Mouse (Mus musculus): ENCODE data around the gene Hmx2.

Gene Hmx2

DNA sequence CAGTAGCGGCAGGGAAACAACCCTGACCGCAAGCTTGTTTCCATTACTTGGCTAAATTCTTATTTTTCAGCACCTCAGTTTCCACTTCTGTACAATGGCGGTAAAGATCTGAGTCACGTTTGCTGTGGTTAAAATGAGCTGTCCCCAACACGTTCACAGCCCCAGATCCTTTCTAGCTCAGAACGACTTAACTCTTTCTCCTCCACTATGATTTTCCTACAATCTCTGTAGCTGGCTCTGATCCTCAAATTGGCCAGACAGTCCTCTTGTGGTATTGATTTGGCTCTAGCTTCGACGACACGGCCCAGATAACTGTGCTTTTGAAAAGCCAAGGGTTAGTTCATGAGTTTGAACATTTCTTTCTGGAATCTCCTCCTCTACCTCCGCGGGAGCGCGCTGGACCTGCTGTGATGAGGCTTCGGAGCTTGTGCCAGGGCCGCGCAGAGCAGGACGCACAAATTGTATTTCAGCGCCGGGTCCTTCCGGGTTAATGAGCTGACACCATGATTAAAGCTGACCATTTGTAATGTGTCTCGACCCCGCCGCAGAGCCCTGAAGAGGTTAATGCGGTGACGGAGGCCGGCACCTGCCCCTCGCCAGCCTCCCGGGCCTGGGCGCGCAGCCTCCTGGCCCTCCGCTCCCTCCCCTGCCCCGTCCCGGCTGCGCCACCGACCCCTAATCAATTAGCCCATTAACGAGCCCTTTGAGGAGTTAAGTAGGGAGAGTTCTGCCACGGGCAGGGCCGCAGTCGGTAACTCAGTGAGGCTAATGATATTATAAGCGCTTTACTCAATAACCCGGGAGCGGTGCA is 3.6 kb downstream of the Hmx2 start:
- DNase-seq (ENCODE audit: low read depth, low spot score), result no peak
- Histone ChIP-seq H3K36me3 (ENCODE audit: control insufficient read depth, insufficient read depth, low read length, poor library complexity, severe bottlenecking) (no peaks in the 10 kb centered on the region), H3K27me3 (ENCODE audit: control insufficient read depth, insufficient read depth, low read length, poor library complexity, severe bottlenecking) (peaks cover 3% of the 10 kb centered on the region; the same call in 1 of the 2 replicates)

DNA sequence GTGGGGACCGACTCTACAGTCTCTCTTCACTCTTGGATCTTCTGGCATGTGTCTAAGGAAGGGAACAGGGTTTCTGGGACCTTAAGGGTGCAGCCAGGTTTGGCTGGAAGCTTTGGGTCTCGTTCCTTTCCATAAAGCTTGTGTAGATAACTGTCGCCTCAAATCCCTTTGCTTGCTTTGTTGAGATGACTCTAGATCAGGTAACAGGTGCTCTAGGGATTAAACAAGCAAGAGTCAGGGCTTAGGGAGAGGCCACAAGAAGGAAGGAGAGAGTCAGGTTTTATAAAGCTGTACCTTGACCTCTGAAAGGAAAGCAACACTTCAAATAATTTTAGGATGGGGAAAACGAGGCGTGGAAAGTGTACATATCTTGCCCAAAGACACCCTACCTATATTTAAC is 4.2 kb downstream of the Hmx2 start:
- no peaks in the 10 kb centered on the region for H3K36me3 ChIP-seq (ENCODE audit: control insufficient read depth, insufficient read depth, low read length, poor library complexity, severe bottlenecking)
- peaks cover 3% of the 10 kb centered on the region; the same call in 1 of the 2 replicates for H3K27me3 ChIP-seq (ENCODE audit: control insufficient read depth, insufficient read depth, low read length, poor library complexity, severe bottlenecking)
- DNase-seq (ENCODE audit: low read depth, low spot score), result no peak

DNA sequence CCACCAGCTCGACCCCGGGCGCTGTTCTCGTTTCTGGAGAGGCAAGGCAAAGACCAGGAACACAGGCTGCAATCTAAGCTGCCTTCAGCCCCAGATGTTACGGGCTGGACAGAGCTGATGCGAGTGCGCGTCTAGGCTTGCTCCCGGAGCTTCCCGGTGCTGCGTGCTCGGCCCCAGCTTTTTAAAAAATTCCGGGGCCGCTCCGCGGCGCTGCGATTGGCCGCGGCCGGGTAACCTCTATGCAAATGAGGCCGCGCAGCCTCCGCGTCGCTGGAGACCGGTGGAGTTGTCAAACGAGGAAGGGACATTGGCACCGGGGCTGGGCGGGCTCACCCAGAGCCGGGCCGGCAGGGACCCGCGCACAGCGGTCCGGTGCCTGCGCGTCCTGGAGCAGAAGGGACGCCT is 5.2 kb downstream of the Hmx2 start:
- peaks cover 3% of the 10 kb centered on the region; the same call in 1 of the 2 replicates for H3K27me3 ChIP-seq (ENCODE audit: control insufficient read depth, insufficient read depth, low read length, poor library complexity, severe bottlenecking)
- peak; percentile 66 for DNase-seq (ENCODE audit: low read depth, low spot score)
- no peaks in the 10 kb centered on the region for H3K36me3 ChIP-seq (ENCODE audit: control insufficient read depth, insufficient read depth, low read length, poor library complexity, severe bottlenecking)

DNA sequence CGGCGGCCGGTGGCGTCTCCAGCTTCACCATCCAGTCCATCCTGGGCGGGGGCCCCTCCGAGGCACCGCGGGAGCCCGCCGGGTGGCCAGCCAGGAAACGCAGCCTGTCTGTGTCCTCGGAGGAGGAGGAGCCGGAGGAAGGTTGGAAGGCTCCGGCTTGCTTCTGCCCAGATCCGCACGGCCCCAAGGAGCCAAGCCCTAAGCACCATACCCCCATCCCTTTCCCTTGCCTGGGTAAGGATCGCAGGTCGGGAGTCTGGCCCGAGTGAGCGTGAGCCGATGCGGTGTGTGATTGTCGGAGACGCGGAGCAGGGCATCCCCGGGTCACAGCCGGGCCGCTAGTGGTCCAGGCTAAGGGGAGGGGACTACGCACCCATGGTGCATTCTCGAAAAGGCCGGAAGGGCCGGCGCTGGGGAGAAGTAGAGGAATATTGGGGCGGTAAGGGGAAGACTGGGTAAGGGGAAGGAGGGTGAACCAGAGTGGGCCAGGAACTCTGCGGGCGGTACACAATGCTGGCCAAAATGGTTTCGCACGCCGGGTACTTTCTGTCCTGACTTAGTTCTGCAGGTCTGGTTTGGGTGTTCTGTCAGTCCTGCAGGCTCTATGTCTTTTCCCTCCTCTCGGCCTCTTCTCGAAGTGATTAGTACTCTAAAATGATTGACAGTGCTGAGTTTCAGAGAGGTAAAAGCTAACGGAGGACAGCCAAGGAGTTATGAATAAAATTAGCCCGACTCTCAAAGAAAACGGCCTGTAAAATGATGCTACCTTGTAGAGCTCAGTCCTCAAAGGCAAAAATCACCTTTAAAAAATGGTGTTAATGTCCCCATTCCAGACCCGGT is 6.0 kb downstream of the Hmx2 start:
- Histone ChIP-seq H3K27me3 (ENCODE audit: control insufficient read depth, insufficient read depth, low read length, poor library complexity, severe bottlenecking) (peaks cover 3% of the 10 kb centered on the region; the same call in 1 of the 2 replicates), H3K36me3 (ENCODE audit: control insufficient read depth, insufficient read depth, low read length, poor library complexity, severe bottlenecking) (no peaks in the 10 kb centered on the region)
- DNase-seq (ENCODE audit: low read depth, low spot score), result peak; percentile 33

DNA sequence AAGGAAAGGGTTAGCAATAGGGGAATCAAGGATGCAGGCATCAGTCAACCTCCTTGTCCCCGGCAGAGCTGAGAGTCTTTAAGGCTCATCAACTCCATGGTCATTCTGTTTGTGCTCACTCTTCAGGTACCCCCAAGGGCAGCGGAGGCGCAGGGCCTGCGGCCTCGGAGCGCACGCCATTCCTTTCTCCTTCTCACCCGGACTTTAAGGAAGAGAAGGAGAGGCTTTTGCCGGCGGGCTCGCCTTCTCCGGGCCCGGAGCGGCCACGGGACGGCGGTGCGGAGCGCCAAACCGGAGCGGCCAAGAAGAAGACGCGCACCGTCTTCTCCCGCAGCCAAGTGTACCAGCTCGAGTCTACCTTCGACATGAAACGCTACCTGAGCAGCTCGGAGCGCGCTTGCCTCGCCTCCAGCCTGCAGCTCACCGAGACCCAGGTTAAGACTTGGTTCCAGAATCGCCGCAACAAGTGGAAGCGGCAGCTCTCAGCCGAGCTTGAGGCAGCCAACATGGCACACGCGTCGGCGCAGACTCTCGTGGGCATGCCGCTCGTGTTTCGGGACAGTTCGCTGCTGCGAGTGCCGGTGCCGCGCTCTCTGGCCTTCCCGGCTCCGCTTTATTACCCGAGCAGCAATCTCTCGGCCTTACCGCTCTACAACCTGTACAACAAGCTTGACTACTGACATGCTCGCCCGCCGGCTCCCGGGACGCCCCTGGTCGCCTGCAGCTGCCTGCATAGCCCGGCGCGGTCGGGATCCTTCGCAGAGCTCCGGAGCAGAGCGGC is 6.9 kb downstream of the Hmx2 start:
- peak; percentile 57 for DNase-seq (ENCODE audit: low read depth, low spot score)
- H3K36me3 ChIP-seq (ENCODE audit: control insufficient read depth, insufficient read depth, low read length, poor library complexity, severe bottlenecking), result no peaks in the 10 kb centered on the region

DNA sequence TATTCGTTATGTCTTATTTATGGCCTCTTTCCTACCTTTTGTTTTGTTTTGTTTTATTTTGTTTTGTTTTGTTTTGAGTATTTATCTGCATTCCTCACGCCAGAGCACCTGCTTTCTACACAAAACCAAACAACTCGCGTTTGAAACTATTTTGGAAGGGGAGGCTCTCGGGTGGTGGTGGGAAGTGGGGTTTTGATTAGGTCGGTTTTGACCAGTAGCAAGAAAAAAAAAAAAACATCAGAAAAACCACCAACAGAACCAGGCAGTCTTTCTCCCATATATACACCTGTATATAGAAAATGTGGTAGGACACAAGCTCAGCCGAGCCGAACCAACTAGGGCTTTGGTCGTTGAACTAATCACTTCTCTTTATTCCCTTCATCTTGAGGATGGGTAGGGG is 7.5 kb downstream of the Hmx2 start:
- peak; percentile 36 for DNase-seq (ENCODE audit: low read depth, low spot score)
- H3K27me3 ChIP-seq (ENCODE audit: control insufficient read depth, insufficient read depth, low read length, poor library complexity, severe bottlenecking), result peaks cover 3% of the 10 kb centered on the region; the same call in 1 of the 2 replicates
- no peaks in the 10 kb centered on the region for H3K36me3 ChIP-seq (ENCODE audit: control insufficient read depth, insufficient read depth, low read length, poor library complexity, severe bottlenecking)

More for the DNA sequence above, 6.9 kb downstream of the Hmx2 start:
- H3K27me3 ChIP-seq (ENCODE audit: control insufficient read depth, insufficient read depth, low read length, poor library complexity, severe bottlenecking), result peaks cover 3% of the 10 kb centered on the region; the same call in 1 of the 2 replicates

DNA sequence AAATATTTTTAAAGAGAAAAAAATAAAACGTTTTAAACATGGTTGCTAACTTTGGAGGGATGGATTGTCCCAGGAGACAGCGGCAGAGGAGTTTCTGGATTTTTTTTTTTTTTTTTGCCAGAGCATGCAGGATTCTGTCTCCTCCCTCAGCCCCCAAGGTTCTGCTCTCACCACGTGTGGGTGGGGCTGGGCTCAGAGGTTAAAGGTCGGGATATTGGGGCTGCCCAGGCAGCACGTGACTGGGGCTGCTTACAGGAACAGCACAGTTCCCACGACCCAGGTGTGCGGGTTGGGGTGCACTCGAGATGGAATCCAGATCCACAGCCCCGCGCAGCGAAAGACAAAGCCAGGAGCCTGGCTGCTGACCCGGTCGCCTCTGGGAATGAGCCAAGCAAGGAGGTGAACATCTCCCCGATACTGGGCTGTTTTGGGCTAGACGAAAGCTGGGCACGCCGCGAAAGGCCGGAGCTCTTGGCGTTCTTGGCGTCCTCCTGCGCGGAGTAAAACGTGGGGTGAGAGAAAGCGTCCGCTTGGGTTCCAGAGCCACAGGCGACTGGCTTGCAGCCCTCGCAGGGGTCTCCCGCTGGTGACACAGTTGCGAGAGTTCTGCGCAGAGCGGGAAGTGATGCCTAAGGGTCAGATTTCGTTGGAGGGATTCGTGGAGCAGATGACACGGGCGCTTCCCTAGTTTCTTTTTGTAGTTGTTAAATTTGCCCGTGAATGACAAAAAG is 8.1 kb downstream of the Hmx2 start:
- Histone ChIP-seq H3K36me3 (ENCODE audit: control insufficient read depth, insufficient read depth, low read length, poor library complexity, severe bottlenecking) (no peaks in the 10 kb centered on the region), H3K27me3 (ENCODE audit: control insufficient read depth, insufficient read depth, low read length, poor library complexity, severe bottlenecking) (peaks cover 3% of the 10 kb centered on the region; the same call in 1 of the 2 replicates)
- peak; percentile 36 for DNase-seq (ENCODE audit: low read depth, low spot score)

DNA sequence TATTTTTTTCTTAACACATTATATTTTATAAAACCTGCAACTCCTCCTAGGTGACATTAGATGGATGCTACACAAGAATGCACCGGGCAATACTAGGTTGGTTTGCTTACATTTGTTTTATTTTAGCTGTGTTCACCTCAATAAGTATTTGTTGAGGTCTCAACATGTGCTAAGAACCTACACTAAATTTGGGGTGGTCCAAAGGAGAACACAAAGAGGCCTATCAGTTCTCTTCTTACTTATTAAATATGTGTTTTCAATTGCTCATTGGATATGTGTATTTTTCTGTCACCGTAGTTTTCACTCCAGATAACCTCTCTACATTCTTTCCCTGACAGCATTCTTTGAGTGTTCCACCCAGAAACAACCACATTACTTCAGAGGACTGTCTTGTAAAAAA is 9.2 kb downstream of the Hmx2 start:
- Histone ChIP-seq H3K36me3 (ENCODE audit: control insufficient read depth, insufficient read depth, low read length, poor library complexity, severe bottlenecking) (no peaks in the 10 kb centered on the region; the same call in 1 of the 2 replicates), H3K27me3 (ENCODE audit: control insufficient read depth, insufficient read depth, low read length, poor library complexity, severe bottlenecking) (peaks cover 3% of the 10 kb centered on the region; the same call in 1 of the 2 replicates)
- no peak for DNase-seq (ENCODE audit: low read depth, low spot score)

DNA sequence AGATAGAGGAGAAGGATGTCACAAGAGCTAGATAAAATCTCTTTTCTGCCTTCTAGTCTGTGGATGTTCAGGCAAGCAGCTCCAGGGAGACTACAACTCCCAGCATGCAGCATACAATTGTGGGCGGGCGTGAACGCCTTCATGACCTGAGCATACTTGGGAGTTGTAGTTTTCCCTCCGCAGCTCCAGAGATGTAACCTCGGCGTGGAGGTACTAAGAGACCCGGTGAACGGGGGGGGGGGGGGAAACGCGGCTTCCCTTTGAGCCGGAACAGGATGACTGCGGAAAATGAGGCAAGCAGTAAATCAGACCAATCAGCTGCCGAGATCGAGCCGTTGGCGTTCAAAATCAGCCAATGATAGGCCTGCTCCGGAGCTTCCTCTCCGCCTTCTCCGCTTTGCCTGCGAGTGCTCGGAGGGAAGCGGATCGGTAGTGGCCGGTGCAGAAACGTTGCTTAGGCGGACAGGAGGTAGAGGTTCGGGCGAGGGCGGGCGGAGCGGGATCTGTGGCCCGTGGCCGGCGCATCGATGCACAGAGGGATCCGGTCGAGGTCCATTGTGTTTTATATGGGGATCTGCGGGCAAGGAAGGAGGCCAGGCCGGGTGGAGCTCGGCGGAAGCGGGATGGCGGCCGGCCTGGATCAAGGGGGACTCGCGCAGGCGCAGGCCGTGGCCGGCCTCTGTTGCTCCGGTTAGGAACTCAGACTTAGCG is 11.6 kb downstream of the Hmx2 start, which contains the start of gene Bub3:
Gene Bub3, plus strand, starts transcription at position 237 of the 711 bp plus-strand sequence.
- peak; percentile 97 for DNase-seq (ENCODE audit: low read depth, low spot score)
- Histone ChIP-seq H3K27me3 (ENCODE audit: control insufficient read depth, insufficient read depth, low read length, poor library complexity, severe bottlenecking) (peaks cover 2% of the 10 kb centered on the region; the same call in 1 of the 2 replicates), H3K36me3 (ENCODE audit: control insufficient read depth, insufficient read depth, low read length, poor library complexity, severe bottlenecking) (peaks cover 5% of the 10 kb centered on the region; the same call in 1 of the 2 replicates)

DNA sequence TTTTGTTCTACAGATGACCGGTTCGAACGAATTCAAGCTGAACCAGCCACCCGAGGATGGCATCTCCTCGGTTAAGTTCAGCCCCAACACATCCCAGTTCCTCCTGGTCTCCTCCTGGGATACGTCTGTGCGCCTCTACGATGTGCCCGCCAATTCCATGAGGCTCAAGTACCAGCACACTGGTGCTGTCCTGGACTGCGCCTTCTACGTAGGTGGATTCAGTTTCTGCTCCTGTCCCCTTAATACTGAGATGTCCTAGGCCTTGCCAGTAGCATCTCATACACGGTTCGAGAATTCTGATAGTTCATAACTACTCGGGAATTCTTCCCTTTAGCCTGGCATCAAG is 12.1 kb downstream of the Hmx2 start:
- peaks cover 5% of the 10 kb centered on the region; the same call in 1 of the 2 replicates for H3K36me3 ChIP-seq (ENCODE audit: control insufficient read depth, insufficient read depth, low read length, poor library complexity, severe bottlenecking)
- no peak for DNase-seq (ENCODE audit: low read depth, low spot score)
- no peaks in the 10 kb centered on the region for H3K27me3 ChIP-seq (ENCODE audit: control insufficient read depth, insufficient read depth, low read length, poor library complexity, severe bottlenecking)

DNA sequence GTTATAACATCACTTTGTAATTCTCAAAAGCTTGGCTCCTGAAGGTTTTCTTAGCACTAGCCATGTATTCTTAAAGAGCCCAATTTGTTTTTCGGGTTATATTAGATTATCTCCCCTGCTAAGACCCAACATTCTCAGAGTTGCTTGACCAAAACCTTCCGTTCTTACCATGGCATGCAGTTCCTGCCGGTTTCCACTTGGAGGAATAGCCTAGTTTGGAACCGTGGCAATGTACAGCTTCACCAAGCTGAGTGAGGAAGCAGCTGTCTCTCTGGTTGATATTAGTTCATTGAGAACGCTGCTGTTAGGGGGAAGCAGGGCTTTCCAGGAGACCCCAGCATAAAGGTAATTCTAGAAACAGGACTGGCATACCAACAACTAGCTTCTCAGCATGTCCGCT is 26.7 kb downstream of the Hmx2 start:
- DNase-seq (ENCODE audit: low read depth, low spot score), result no peak
- Histone ChIP-seq H3K27me3 (ENCODE audit: control insufficient read depth, insufficient read depth, low read length, poor library complexity, severe bottlenecking) (no peaks in the 10 kb centered on the region), H3K36me3 (ENCODE audit: control insufficient read depth, insufficient read depth, low read length, poor library complexity, severe bottlenecking) (peaks cover 13% of the 10 kb centered on the region)

DNA sequence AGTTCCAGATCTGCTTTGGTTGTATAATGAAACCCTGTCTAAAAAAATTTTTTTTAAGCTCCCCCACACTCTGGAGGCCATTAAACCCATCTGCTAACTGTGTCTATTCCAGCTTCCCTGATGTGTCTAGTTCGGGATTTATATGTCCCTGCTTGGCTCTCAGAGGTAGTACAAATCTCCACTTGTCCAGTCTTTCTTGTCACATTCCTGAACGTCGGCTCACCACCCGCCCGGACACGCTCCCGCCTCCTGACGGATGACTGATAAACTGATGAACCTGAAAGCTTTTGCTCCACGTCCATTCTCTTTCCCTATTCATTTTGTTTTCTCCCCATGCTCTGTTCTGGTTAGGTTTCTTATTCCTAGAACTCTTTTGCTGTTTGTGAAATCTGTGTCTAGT is 33.6 kb downstream of the Hmx2 start:
- no peaks in the 10 kb centered on the region for H3K27me3 ChIP-seq (ENCODE audit: control insufficient read depth, insufficient read depth, low read length, poor library complexity, severe bottlenecking)
- DNase-seq (ENCODE audit: low read depth, low spot score), result no peak
- no peaks in the 10 kb centered on the region for H3K36me3 ChIP-seq (ENCODE audit: control insufficient read depth, insufficient read depth, low read length, poor library complexity, severe bottlenecking)

DNA sequence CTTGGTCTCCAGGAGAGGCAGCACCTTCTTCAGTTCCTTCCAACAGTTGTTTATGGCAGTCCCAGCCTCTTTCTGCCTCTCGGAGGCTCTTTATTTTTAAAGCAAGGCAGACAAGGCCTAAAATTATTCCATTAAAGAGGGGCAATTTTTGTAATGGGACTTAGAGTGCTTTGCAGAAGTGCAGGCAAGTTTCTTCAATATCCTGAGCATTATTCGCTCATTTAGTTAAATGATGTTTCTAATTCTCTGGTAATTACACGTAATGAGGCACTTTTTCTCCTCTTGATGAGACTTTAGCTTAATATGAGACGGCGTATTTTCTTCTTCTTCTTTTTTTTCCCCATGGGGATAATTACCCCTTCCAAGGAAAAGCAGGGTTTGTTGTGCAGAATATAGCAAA is 37.0 kb downstream of the Hmx2 start:
- Histone ChIP-seq H3K27me3 (ENCODE audit: control insufficient read depth, insufficient read depth, low read length, poor library complexity, severe bottlenecking) (no peaks in the 10 kb centered on the region), H3K36me3 (ENCODE audit: control insufficient read depth, insufficient read depth, low read length, poor library complexity, severe bottlenecking) (no peaks in the 10 kb centered on the region)
- DNase-seq (ENCODE audit: low read depth, low spot score), result no peak
